Mouse (Mus musculus) adrenal gland, adult 2 months (tissue): Measurements from ENCODE around the gene Sfpq. TPM values are rescaled to one million over a fixed set of nuclear protein-coding genes. Genes with fewer than 3 reads are reported as not detected.

Experiments
- polyA plus RNA-seq: library from polyadenylated mRNA; depleted of rRNA; stranded (reverse); fragments of >200 nt; gene quantifications from 2 replicates; pipeline ENCODE4 v1.2.3, GENCODE M21; 2012; rRNA removed
- total RNA-seq, 2 experiments: library from RNA; stranded (reverse); gene quantifications; 2 replicates each; pipeline ENCODE4 v1.2.3; 2021

Sfpq gene
- total and polyA plus RNA-seq, 3 experiments = 67.9 to 268 (median 122) TPM

Other genes with a start within 250 kb of the Sfpq start
- gene Zmym4, start 53.2 kb upstream of the Sfpq start, total RNA-seq = 10 to 100 TPM; 32.9 to 38.5 TPM
- 2.9 and 3.4 TPM in 2 replicates for gene Zmym4, start 53.2 kb upstream of the Sfpq start, polyA plus RNA-seq
- 1 to 10 TPM; 5.9 to 7.3 TPM for gene Zmym1, start 39.8 kb downstream of the Sfpq start, total RNA-seq
- 0.47 TPM in 2 replicates for gene Zmym1, start 39.8 kb downstream of the Sfpq start, polyA plus RNA-seq
- gene Zmym6, start 56.1 kb downstream of the Sfpq start, total RNA-seq = 10 to 100 TPM; 14.2 to 15.3 TPM
- gene Zmym6, start 56.1 kb downstream of the Sfpq start, polyA plus RNA-seq = 1.7 and 1.9 TPM in 2 replicates
- 10 to 100 TPM; 18.1 to 19.3 TPM for gene Tmem35b, start 102.4 kb downstream of the Sfpq start, total RNA-seq
- gene Tmem35b, start 102.4 kb downstream of the Sfpq start, polyA plus RNA-seq = 17.6 and 19.7 TPM in 2 replicates
- gene Dlgap3, start 147.9 kb downstream of the Sfpq start, total RNA-seq = 1 to 10 TPM; 3.4 to 3.9 TPM
- gene Dlgap3, start 147.9 kb downstream of the Sfpq start, polyA plus RNA-seq = 13.3 and 14.7 TPM in 2 replicates
- 10 to 100 TPM; 50.4 to 68.0 TPM for gene Smim12, start 222.5 kb downstream of the Sfpq start, total RNA-seq
- 41.7 and 46.8 TPM in 2 replicates for gene Smim12, start 222.5 kb downstream of the Sfpq start, polyA plus RNA-seq